14 mouse cellular contexts compared by ENCODE assay signal in genomic region chr9:54918191-54918590, GRCm38 (mm10). TPM values are rescaled to one million over a fixed set of nuclear protein-coding genes. Genes with fewer than 3 reads are reported as not detected.
DNase-seq lines count a peak whose midpoint lies in the region; ATAC-seq and TF ChIP-seq lines count a peak whose summit lies in the region.
"Had no signal": no experiment of that assay in that cellular context is flagged by ENCODE, and none has a peak within 500 bp of the region (broad histone marks: within the 10 kb centered on the region; RNA-seq: fewer than 3 reads in every experiment).

No protein-coding gene starts in this region.

- H3K27ac ChIP-seq in embryonic facial prominence, embryonic 13.5 days = no peak overlapping the region
- no peak overlapping the region for H3K27ac ChIP-seq in hindbrain, postnatal 0 days
- H3K27ac ChIP-seq in limb, embryonic 13.5 days = no peak overlapping the region
- H3K27ac ChIP-seq: forebrain, embryonic 13.5 days; macrophage had no signal

- no peak for TF ChIP-seq CTCF in hindbrain, postnatal 0 days (IDR thresholded peaks at IDR 0.05; ENCODE audit: low read depth)

- ATAC-seq in embryonic facial prominence, embryonic 13.5 days (ENCODE audit: insufficient number of reproducible peaks, insufficient read depth, low FRiP score, low TSS enrichment, low read depth) = no peak
- no peak for ATAC-seq in hindbrain, postnatal 0 days
- ATAC-seq in limb, embryonic 13.5 days (ENCODE audit: low FRiP score, low read depth) = no peak

- peak overlapping the region; percentile 78 for H3K4me2 ChIP-seq in embryonic facial prominence, embryonic 13.5 days
- peak overlapping the region; percentile 94; the same call in 1 of the 2 replicates for H3K4me2 ChIP-seq in hindbrain, postnatal 0 days (ENCODE audit: low read depth, low read length)
- peak overlapping the region; percentile 78 for H3K4me2 ChIP-seq in limb, embryonic 13.5 days (replicated peaks)

- H3K4me1 ChIP-seq in embryonic facial prominence, embryonic 13.5 days = peaks cover 9% of the 10 kb centered on the region
- H3K4me1 ChIP-seq in hindbrain, postnatal 0 days (ENCODE audit: insufficient read depth, low read length) = no peaks in the 10 kb centered on the region
- peaks cover 11% of the 10 kb centered on the region for H3K4me1 ChIP-seq in limb, embryonic 13.5 days

- peak overlapping the region; percentile 66 for H3K4me3 ChIP-seq in embryonic facial prominence, embryonic 13.5 days
- no peak overlapping the region for H3K4me3 ChIP-seq in hindbrain, postnatal 0 days (ENCODE audit: low read length)
- peak overlapping the region; percentile 67 for H3K4me3 ChIP-seq in limb, embryonic 13.5 days

- WGBS in embryonic facial prominence, embryonic 13.5 days = 71% methylated on average over 2 of the region's 2 CpGs
- WGBS in hindbrain, postnatal 0 days = 83% methylated on average over 2 of the region's 2 CpGs
- WGBS in limb, embryonic 13.5 days = 72% methylated on average over 2 of the region's 2 CpGs

- DNase-seq in kidney, adult 18-20 months = peak; percentile 21
- no peak for DNase-seq in kidney, postnatal 4 days
- DNase-seq in hindbrain, postnatal 0 days (ENCODE audit: low spot score) = no peak
- no peak for DNase-seq in frontal cortex, postnatal 10 days (ENCODE audit: low spot score in 2 of 2)
- DNase-seq in retina, embryonic 14.5 days (ENCODE audit: low spot score) = no peak
- DNase-seq in cerebellum, postnatal 36 days = no peak
- DNase-seq: cerebellum, postnatal 25 days; thymus, postnatal 14 days had no signal

- no peak overlapping the region for H3K9ac ChIP-seq in embryonic facial prominence, embryonic 13.5 days
- no peak overlapping the region for H3K9ac ChIP-seq in hindbrain, postnatal 0 days (replicated peaks; ENCODE audit: low read length)
- no peak overlapping the region for H3K9ac ChIP-seq in limb, embryonic 13.5 days

- peaks cover 13% of the 10 kb centered on the region for H3K36me3 ChIP-seq in embryonic facial prominence, embryonic 13.5 days
- no peaks in the 10 kb centered on the region for H3K36me3 ChIP-seq in hindbrain, postnatal 0 days (ENCODE audit: insufficient read depth, low read length)
- H3K36me3 ChIP-seq in limb, embryonic 13.5 days = peaks cover 16% of the 10 kb centered on the region

- H3K27me3 ChIP-seq in embryonic facial prominence, embryonic 13.5 days = no peaks in the 10 kb centered on the region
- H3K27me3 ChIP-seq in hindbrain, postnatal 0 days (ENCODE audit: insufficient read depth, low read length) = no peaks in the 10 kb centered on the region
- H3K27me3 ChIP-seq in limb, embryonic 13.5 days = no peaks in the 10 kb centered on the region
- H3K27me3 ChIP-seq: forebrain, embryonic 13.5 days had no signal

- no peaks in the 10 kb centered on the region for H3K9me3 ChIP-seq in embryonic facial prominence, embryonic 13.5 days
- H3K9me3 ChIP-seq in hindbrain, postnatal 0 days (ENCODE audit: low read length) = no peaks in the 10 kb centered on the region
- no peaks in the 10 kb centered on the region for H3K9me3 ChIP-seq in limb, embryonic 13.5 days
- H3K9me3 ChIP-seq: forebrain, embryonic 13.5 days had no signal

RNA-seq across cellular contexts. Expression of gene Hykk, which starts 1.1 kb away (rescaled TPM):
- 6.6 and 6.8 TPM in 2 replicates for polyA plus RNA-seq in embryonic facial prominence, embryonic 13.5 days (2015; fragmentation: Nextera tagmentation; extraction: Ambion mirVana)
- 2.0 and 2.7 TPM in 2 replicates for total RNA-seq in hindbrain, postnatal 0 days (2014; rRNA removed)
- polyA plus RNA-seq in hindbrain, postnatal 0 days (2015; fragmentation: Nextera tagmentation; extraction: Ambion mirVana) = 1.6 and 2.1 TPM in 2 replicates
- 6.9 and 7.2 TPM in 2 replicates for polyA plus RNA-seq in limb, embryonic 13.5 days (2015; fragmentation: Nextera tagmentation; extraction: Ambion mirVana)
- total RNA-seq: granulocyte monocyte progenitor cell, adult 5-6 weeks had no signal

RNA-seq across cellular contexts. Expression of gene Psma4, which starts 32.4 kb away (rescaled TPM):
- polyA plus RNA-seq in embryonic facial prominence, embryonic 13.5 days (2015; fragmentation: Nextera tagmentation; extraction: Ambion mirVana) = 309 and 320 TPM in 2 replicates
- 164 and 174 TPM in 2 replicates for total RNA-seq in hindbrain, postnatal 0 days (2014; rRNA removed)
- polyA plus RNA-seq in hindbrain, postnatal 0 days (2015; fragmentation: Nextera tagmentation; extraction: Ambion mirVana) = 249 and 261 TPM in 2 replicates
- polyA plus RNA-seq in limb, embryonic 13.5 days (2015; fragmentation: Nextera tagmentation; extraction: Ambion mirVana) = 314 and 323 TPM in 2 replicates

RNA-seq across cellular contexts. Expression of gene AY074887, which starts 32.6 kb away (rescaled TPM):
- polyA plus RNA-seq in embryonic facial prominence, embryonic 13.5 days (2015; fragmentation: Nextera tagmentation; extraction: Ambion mirVana) = 0.85 and 1.2 TPM in 2 replicates
- not detected in 2 replicates for total RNA-seq in hindbrain, postnatal 0 days (2014; rRNA removed)
- 0.73 and 0.98 TPM in 2 replicates for polyA plus RNA-seq in hindbrain, postnatal 0 days (2015; fragmentation: Nextera tagmentation; extraction: Ambion mirVana)
- 1.0 and 1.2 TPM in 2 replicates for polyA plus RNA-seq in limb, embryonic 13.5 days (2015; fragmentation: Nextera tagmentation; extraction: Ambion mirVana)
- total RNA-seq: granulocyte monocyte progenitor cell, adult 5-6 weeks had no signal
- polyA plus RNA-seq: macrophage; small intestine, adult 2 months had no signal

RNA-seq across cellular contexts. Expression of gene Ireb2, which starts 54.6 kb away (rescaled TPM):
- 37.0 and 39.9 TPM in 2 replicates for polyA plus RNA-seq in embryonic facial prominence, embryonic 13.5 days (2015; fragmentation: Nextera tagmentation; extraction: Ambion mirVana)
- 31.4 and 34.2 TPM in 2 replicates for total RNA-seq in hindbrain, postnatal 0 days (2014; rRNA removed)
- 18.4 and 18.6 TPM in 2 replicates for polyA plus RNA-seq in hindbrain, postnatal 0 days (2015; fragmentation: Nextera tagmentation; extraction: Ambion mirVana)
- 34.7 and 38.7 TPM in 2 replicates for polyA plus RNA-seq in limb, embryonic 13.5 days (2015; fragmentation: Nextera tagmentation; extraction: Ambion mirVana)
